Mouse (Mus musculus) cerebellum, adult 2 months (tissue): ENCODE measurements around the gene Gm11020. TPM values are rescaled to one million over a fixed set of nuclear protein-coding genes. Genes with fewer than 3 reads are reported as not detected.

Source experiments
- DNase-seq, 2 experiments: peaks; one replicate each; pipeline ENCODE4 v3.0.0; 2021
- H3K27ac ChIP-seq: fragments of 200-500 bp; 2 replicates; pipeline ENCODE4 v1.5.1; 2012; ENCODE audit warnings: low read length, control low read depth, inconsistent platforms; ENCODE audit not compliant: insufficient read depth
- H3K27me3 ChIP-seq: fragments of 200-500 bp; 2 replicates; pipeline ENCODE4 v1.6.1; 2012; ENCODE audit warnings: inconsistent platforms, mild to moderate bottlenecking, low read length, moderate library complexity; ENCODE audit not compliant: control insufficient read depth, insufficient read depth
- H3K4me1 ChIP-seq: fragments of 200-500 bp; 2 replicates; pipeline ENCODE4 v1.6.1; 2011; ENCODE audit warnings: low read length; ENCODE audit not compliant: control insufficient read depth, insufficient read depth
- H3K4me3 ChIP-seq: fragments of 200-500 bp; replicated peaks from 2 replicates; pipeline ENCODE3; 2011; ENCODE audit warnings: mild to moderate bottlenecking, low read depth, low read length, control low read depth; ENCODE audit not compliant: insufficient read depth
- CTCF ChIP-seq: fragments of 200-500 bp; IDR thresholded peaks from 2 replicates; pipeline ENCODE4 v1.5.1; 2011; ENCODE audit warnings: low read depth, mild to moderate bottlenecking, control low read depth, low read length, moderate library complexity, borderline replicate concordance; ENCODE audit not compliant: insufficient read depth
- POLR2A ChIP-seq: fragments of 200-500 bp; IDR thresholded peaks from 2 replicates; pipeline ENCODE4 v1.6.1; 2011; ENCODE audit warnings: low read length, control low read depth, borderline replicate concordance; ENCODE audit not compliant: insufficient read depth
- WGBS: fragments of 180-500 bp; shearing (Covaris S2); methylation state at CpG from one replicate; pipeline ENCODE4 v1.1.7; 2018; 5-methylcytosine and 5-hydroxymethylcytosine counted together
- polyA plus RNA-seq: library from polyadenylated mRNA; depleted of rRNA; stranded (reverse); fragments of >200 nt; gene quantifications from 2 replicates; pipeline ENCODE4 v1.2.3, GENCODE M21; 2012; rRNA removed

The Gm11020 gene
- polyA plus RNA-seq, 1 experiment = not detected

DNA sequence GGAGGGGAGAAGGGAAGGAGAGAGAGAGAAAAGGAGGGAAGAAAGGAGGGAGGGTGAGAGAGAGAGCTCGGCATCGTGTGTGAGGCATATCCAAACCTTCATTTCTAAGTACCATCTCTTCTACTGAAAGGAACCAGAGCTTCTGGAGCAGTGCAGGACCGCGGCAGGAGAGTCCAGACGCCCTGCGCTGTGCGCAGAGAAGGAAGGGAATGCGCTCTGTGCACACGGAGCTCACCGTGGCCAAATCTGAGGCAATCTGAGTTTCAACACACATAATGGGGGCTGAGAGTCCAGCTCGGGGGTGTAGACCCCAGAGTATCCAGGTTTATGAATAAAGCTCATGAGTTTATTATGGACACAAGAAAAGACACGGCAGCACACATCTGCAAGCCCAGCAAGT, 48.2 kb downstream of the Gm11020 start:
- H3K4me1 ChIP-seq = peaks cover 24% of the 10 kb centered on the region
- no peak for DNase-seq
- TF ChIP-seq CTCF = no peak
- no peak for TF ChIP-seq POLR2A
- H3K4me3 ChIP-seq = no peak overlapping the region
- no peak overlapping the region for H3K27ac ChIP-seq
- no peaks in the 10 kb centered on the region for H3K27me3 ChIP-seq
- 44% methylated on average over 12 of the region's 12 CpGs for WGBS

DNA sequence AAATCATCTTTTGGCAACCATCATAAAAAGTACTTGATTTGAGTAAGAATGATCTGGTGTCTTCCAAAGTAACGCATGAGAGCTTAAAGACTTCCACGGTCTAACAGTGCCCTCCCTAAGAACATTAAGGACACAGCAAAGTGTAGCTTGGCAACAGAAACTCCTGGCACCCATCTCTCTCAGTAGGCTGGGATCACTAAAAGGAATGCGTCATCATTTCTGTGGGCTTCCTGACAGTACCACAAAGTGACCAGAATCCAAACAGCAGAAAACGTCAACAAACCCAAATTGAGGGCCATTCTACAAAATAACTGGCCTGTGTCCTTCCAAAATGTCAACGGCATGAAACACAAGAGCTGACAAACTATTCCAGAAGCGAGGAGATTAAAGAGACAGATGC, 48.7 kb downstream of the Gm11020 start:
- no peak for DNase-seq
- Histone ChIP-seq H3K4me1 (peaks cover 29% of the 10 kb centered on the region), H3K4me3 (no peak overlapping the region), H3K27me3 (no peaks in the 10 kb centered on the region), H3K27ac (no peak overlapping the region)
- no peak for TF ChIP-seq CTCF
- TF ChIP-seq POLR2A = no peak
- WGBS = 25% methylated on average over 6 of the region's 6 CpGs

DNA sequence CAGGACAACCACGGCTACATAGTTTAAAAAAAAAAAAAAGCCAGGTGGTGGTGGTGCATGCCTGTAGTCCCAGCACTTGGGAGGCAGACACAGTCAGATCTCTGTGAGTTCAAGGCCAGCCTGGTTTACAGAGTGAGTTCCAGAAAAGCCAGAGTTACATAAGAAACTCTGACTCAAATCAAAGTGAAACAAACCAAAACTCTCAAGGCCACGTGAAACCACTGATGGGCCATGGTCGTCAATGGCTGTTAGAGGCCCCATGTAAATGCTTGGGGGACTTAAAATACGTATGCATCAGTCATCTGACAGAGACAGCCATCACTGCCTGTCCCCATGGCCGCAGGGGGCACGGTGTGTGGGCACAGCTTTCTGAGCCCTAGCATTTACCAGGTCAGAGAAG, 49.8 kb downstream of the Gm11020 start:
- Histone ChIP-seq H3K4me1 (peaks cover 39% of the 10 kb centered on the region), H3K4me3 (no peak overlapping the region), H3K27me3 (no peaks in the 10 kb centered on the region), H3K27ac (no peak overlapping the region)
- DNase-seq = no peak
- TF ChIP-seq CTCF (no peak), POLR2A (no peak)
- WGBS = 85% methylated on average over 6 of the region's 6 CpGs

Other genes with a start within 250 kb of the Gm11020 start
- 9.9 and 10.3 TPM in 2 replicates for gene Cdh5, start 219.9 kb upstream of the Gm11020 start, polyA plus RNA-seq
- 21.8 and 23.0 TPM in 2 replicates for gene Bean1, start 151.1 kb upstream of the Gm11020 start, polyA plus RNA-seq
- 37.2 and 38.4 TPM in 2 replicates for gene Tk2, start 73.0 kb upstream of the Gm11020 start, polyA plus RNA-seq
- gene Cklf, start 70.7 kb upstream of the Gm11020 start, polyA plus RNA-seq = 6.9 and 7.9 TPM in 2 replicates
- gene Cmtm2a, start 28.4 kb upstream of the Gm11020 start, polyA plus RNA-seq = not detected in 2 replicates
- gene Gm45711, start 11.5 kb upstream of the Gm11020 start, polyA plus RNA-seq = not detected in 2 replicates
- not detected in 2 replicates for gene Cmtm1, start 11.4 kb upstream of the Gm11020 start, polyA plus RNA-seq
- gene Cmtm2b, start 663 bp downstream of the Gm11020 start, polyA plus RNA-seq = not detected in 2 replicates
- gene Cmtm3, start 17.8 kb downstream of the Gm11020 start, polyA plus RNA-seq = 16.9 and 18.6 TPM in 2 replicates
- gene Cmtm4, start 74.2 kb downstream of the Gm11020 start, polyA plus RNA-seq = 31.1 and 33.3 TPM in 2 replicates
- 174 and 191 TPM in 2 replicates for gene Dync1li2, start 121.5 kb downstream of the Gm11020 start, polyA plus RNA-seq
- 0.23 and 0.40 TPM in 2 replicates for gene Terb1, start 188.3 kb downstream of the Gm11020 start, polyA plus RNA-seq
- gene Nae1, start 213.1 kb downstream of the Gm11020 start, polyA plus RNA-seq = 96.1 and 96.5 TPM in 2 replicates
- 59.8 and 67.8 TPM in 2 replicates for gene Car7, start 213.1 kb downstream of the Gm11020 start, polyA plus RNA-seq